Mouse (Mus musculus): ENCODE measurements around the gene Spata3.
"Not testable (repeated sequence)": the region's sequence is repeated elsewhere in the genome, so short reads cannot be mapped to it uniquely, and the experiment has no call there.

Gene Spata3

DNA sequence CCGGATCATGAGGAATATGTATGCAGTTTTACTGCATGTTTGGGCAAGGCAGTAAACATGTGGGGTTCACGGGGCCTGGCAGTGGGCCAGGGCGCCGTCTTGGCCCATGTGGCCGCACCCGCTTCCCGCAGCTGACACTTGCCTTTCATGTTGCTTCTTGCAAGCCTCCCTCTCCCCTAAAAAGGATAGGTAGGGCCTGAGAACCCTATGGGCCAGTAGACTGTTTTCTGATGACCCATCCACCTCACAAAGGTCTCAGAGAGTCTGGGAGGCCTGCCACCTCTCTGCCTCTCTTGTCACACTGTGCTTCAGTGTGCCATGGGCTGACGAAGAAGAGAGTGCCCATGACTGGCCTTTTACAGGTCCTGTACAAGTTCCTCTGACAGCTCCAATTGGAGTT, at the start of gene Spata3:
TSS of gene Spata3 (plus strand) at position 301 of the 400 bp plus-strand sequence.
- DNase-seq, result no peak

DNA sequence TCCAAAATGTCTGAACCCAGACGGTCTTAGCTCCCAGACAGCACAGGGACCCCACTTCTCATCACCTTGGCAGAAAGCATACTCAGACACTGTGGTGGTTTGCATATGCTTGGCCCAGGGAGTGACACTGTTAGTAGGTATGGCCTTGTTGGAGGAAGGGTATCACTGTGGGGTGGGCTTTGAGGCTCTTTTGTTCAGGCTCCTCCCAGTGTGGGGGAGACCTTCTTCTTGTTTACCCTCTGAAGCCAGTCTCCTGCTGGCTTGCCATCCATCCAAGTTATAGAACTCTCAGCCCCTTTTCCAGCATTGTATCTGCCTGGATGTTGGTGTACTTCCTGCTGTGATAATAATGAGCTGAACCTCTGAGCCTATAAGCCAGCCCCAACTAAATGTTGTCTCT, 47.5 kb upstream of the Spata3 start:
- no peak for DNase-seq

DNA sequence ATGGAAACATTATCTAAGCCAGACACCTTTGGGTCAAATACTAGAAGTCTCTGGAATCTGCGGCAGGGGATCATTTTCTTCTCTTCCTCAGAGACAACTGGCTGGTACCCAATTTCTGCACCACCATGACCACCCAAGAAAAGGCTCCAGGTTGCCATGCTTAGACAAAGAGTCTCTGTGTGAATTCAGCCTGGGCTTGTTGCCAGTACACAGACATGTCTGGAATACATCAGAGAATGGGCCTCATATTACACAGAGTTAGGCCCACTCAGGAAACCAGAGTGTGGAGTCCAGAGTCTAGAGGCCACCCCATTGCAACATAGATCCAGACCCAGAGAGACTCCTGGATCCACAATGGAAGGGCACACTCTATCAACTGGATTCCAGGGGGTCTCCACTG, 47.1 kb upstream of the Spata3 start:
- peak; percentile 59 for DNase-seq

DNA sequence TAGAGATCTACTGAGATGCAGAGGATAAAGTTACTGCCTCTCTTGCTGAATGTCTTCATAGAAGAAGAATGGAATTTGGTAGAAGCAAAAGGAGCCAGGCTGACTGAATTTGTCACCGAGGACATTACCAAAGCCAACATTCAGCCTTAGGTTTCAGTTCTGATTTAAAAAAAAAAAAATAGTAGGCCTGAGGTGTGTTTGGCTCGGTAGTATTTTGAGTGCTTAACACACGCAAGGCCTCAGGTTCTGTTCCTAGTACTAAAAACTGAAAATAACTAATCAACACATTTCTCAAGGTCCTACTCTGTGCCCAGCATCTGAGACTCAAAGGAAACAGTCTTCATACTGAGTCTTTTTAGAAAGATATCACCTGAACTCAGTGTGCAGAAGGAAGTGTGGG, 45.5 kb upstream of the Spata3 start:
- DNase-seq, result no peak

DNA sequence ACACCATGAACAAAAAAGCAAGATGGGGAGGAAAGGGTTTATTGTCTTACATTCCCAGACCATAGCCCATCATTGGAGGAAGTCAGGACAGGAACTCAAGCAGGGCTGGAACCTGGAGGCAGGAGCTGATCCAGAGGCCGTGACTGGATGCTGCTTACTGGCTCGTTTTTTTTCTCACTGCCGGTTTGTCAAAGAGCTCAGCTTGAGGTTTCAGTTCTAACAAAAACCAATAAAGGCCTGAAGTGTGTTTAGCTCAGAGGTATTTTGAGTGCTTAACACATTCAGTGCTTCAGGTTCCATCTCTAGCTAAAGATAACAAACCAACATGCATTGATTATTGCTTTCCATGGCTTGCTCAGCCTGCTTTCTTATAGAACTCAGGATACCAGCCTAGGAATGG, 44.3 kb upstream of the Spata3 start:
- no peak for DNase-seq

DNA sequence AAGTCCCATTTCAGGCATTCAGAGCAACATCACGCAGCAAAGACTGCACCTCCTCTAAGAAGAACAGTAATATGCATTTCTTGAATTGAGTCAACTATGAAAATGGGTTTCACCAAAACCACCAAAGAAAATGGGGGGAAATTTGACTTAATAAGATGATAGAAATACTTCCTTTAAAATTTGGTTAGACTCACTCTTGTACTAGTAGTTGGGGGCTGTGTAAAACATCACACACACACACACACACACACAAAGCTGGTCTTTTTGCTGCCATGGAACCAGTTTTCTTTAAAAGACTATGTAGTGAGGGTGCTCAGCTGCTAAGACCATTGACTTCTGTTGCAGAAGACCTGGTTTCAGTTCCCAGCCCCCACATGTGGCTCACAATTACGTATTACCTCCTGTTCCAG, 43.1 kb upstream of the Spata3 start:
- no peak for DNase-seq

DNA sequence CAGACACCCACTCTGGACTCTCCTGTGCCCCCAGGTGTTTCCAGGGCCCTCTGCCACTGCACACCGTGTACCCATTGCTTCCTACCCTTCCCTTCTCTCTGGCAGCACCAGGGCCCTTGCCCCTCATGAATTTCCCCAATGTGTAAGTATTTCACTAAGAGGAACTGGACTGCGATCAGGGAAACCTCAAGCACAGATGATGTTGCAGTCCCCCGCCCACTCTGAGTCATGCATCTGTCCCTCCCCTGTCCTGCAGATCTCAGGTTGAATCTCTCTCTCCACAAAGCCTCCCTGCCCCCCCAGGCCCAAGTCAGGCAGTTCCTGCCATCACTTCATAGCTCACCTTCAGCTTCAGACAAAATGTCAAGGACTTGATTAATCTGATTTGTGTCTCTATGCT, 38.9 kb upstream of the Spata3 start:
- DNase-seq, result no peak

DNA sequence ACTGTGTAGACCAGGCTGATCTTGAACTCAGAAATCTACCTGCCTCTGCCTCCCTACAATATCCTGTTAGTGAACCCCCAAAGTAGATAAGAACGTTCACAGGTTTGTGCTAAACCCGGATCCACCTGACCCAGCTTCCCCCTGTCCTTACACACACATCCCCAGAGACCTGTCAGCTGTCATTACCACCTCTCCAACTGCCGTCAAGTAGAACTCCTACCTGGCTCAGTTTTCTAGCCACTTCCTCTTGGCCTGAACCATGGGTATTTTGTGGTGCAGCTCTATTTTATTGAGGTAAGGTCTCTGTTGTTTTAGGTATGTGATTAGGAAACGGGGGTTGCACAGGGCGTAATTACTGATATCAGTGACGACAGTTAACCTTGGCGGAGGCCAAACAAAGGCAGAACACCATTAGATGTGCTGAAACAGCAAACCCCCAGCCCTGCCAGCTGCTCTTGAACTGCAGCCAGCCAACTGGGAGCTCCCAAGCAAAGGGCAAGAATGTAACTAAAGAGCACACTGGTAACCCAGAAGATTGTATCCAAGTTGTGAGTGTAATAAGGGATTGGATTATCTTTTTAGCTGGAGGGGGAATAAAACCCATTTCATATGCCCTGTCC, 34.8 kb upstream of the Spata3 start:
- no peak for DNase-seq

DNA sequence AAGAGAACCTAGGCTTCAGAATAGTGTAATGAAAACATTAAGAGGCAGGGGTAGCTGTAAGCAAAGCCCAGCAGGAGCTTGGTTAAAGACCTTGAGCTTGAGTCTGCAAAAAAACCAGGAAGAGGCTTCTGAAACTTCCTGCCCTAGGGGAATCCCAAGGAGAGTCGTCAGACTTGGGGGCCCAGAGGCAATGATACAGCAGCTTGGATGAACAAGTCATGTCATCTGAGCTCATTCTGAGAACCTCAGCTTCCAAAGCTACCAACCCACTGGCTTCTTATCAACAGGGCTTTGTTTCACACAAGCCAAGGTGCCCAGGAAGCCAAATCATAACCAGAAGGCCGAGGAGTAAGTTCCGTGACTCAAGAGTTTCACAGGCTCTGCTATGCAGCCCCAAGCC, 30.8 kb upstream of the Spata3 start:
- DNase-seq, result no peak

DNA sequence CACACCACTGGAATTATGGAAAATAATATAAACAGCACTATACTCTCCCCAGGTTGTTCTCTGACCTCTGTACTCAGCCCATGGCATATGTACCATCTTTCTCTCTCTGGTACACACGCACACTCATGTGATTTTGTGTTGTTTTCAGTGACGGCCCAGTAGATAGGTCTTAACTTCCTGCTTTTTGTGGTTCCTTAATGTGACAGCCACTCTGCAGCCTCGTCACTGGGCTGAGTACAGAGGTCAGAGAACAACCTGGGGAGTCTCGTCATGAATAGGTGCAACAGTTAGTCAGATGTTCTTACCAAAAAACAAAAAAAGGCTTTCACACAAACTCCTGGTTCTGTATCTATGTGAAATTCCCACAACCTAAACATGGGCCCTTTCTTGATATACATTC, 28.3 kb upstream of the Spata3 start:
- no peak for DNase-seq

DNA sequence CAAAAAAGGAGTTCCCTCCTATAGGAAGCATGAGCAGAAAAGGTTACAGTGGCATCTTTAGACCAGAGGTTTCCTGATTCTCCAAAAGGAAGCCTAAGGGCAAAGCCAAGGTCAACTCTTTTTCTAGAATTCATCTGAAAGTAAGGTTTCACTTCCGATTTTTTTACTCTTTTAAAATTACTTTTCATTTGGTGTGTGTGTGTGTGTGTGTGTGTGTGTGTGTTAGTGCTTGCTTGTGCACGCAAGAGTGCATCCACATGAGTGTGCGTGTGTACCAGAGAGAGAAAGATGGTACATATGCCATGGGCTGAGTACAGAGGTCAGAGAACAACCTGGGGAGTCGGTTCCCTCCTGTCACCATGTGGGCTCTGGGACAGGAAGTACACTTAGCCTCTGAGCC, 27.7 kb upstream of the Spata3 start:
- DNase-seq, result not testable (repeated sequence)

DNA sequence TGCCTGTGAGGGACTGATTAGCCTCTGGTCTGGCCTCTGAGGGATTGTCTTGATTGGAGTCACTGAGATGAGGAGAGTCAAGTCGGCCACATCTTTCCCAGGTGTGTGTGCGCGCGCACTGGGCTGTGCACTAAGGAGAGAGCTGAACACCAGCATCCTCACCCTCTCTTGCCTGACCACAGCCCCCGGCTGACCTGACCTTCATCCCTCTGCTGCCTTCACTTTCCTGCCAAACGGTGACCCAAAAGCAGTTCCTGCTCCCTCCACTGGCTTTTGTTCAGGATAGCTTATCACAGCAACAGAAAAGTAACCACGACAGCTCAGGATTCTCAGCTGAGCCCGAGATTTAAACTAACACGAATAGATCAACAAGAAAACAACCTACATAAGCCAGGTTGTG, 24.4 kb upstream of the Spata3 start:
- DNase-seq, result no peak

DNA sequence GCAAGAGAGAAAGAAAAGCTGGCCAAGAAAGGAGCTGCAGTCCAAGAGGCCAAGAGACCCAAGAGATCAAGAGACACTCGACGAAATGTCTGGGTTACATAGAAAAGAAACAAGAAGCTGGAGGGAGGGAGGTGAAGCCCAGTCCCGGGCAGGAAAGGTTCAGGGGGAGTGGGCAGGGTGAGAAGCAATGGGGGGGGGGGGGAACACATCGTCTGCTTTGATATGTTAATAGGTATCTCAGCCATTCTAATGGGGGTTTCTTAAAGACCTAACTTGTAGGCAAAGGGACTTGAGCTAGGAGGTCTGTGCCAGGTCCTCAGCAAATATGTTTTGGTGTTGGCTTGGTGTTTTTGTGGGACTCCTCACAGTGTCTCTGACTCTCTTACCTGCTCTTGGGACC, 23.1 kb upstream of the Spata3 start:
- no peak for DNase-seq

DNA sequence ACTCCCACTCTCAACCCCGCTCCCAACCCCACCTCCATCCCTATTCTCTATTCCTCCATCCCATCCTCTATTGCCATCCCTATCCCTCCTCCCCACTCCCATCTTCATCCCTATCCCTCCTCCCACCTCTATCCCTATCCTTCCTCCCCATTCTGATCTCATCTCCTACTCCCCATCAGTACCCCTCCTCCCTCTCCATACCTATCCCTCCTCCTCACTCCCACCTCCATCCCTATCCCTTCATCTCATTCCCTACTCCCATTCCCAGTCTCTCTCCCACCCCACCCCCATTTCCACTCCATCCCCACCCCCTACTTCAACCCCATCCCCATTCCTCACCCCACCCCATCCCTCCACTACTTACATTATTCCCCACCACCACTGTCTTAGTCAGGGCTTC, 19.4 kb upstream of the Spata3 start:
- DNase-seq, result no peak

DNA sequence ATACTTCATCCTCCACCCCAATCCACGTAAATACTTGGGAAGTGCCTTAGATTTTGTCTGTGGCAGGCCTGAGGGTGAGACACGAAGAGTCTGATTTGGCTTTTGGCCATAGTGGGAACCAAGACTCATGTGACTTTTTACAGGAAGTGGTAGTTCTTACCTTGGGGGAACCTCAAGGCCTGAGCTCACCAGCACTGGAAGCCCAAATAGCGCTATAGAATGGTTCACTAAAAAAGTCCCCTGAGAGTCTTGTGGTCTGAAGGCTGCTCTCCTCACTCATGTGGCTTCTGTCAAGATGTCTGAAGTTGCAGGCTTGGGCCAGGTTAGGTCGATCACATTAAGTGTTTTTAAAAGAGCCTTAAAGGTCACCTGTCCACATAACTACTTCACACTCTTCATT, 18.6 kb upstream of the Spata3 start:
- DNase-seq, result no peak

DNA sequence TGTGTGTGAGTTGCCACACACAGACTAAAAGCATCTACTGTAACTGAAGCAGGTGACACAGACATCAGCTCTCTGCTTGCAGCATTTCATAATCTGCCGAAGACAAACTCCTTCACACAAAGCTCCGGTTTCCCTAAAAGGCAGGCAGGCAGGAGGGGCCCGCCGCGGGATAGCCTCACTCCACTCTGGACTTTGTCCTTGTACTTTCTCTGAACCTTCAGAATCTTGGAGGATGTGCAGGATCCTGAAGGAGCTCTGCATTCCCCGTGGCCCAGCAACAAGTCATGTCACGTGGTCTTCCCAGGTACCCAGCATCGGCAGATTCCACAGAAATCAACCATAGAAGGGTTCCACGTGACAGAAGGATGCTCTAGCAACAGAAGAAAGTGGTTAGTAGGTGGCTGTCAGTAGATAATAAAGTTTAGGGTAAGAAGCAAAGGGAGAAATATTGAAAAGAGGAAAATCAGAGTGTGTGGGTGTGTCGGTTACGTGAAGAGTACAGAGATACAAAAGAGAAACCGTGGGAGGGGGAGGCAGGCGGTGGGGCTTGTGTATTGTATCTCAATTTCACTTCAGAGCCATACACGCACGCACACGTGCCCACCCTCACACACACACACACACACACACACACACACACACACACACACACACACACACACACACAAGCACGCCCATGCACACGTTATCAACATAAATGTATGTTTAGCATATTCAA, 16.6 kb upstream of the Spata3 start:
- DNase-seq, result no peak

DNA sequence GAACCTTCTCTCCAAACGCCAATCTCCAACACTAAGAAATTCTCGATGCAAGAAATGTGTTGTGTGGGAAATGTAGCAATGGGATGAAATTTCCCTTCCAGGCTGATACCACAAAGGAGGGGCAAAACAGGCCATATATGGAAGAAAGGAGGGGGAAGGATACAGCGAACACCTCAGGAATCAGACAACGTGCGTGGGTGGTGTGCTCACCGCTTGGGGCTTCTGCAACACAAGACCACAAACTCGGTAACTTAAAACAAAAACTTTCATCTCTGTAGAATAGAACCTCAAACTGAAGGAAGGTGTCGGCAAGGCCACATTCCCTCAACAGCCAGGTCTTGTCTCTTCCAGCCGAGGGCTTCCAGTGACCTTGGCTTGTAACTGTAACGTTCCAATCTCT, 11.1 kb upstream of the Spata3 start:
- DNase-seq, result no peak

DNA sequence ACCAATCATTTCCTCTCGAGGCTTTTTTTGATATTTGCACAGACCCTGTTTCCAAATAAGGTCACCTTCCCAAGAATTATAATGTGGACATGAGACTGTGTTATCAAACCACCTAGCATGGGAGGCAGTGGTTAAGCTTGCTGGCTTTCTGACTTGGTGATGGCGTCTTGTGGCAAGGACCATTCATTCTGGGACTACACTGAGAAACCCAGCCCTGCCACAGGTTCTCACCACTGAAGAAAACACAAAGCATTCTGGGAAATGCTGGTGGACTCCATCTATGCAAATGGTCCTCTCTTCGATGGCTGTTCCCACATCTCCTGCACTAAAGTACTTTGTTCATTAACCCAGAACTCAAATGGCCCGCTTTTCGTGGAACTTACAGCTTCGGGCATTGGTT, 10.6 kb upstream of the Spata3 start:
- DNase-seq, result no peak

DNA sequence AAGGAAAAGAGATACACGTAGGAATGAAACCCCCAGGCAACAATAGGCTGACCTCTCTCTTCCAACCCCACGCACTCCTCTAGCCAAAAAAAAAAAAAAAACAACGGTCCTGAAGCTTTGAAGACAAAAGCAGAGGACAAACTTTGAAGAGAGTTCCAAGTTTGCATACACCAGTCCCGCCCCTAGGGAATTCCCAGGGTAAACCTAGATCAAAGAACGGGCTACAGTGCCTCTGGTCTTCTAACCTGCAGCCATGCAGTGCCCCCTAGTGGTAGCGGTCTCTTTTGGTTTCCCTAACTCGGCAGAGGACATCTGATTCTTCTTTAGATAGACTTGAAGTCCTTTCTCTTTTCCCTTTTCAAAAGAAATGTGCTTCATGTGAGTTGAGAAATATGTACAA, 8.8 kb upstream of the Spata3 start:
- DNase-seq, result peak; percentile 76

DNA sequence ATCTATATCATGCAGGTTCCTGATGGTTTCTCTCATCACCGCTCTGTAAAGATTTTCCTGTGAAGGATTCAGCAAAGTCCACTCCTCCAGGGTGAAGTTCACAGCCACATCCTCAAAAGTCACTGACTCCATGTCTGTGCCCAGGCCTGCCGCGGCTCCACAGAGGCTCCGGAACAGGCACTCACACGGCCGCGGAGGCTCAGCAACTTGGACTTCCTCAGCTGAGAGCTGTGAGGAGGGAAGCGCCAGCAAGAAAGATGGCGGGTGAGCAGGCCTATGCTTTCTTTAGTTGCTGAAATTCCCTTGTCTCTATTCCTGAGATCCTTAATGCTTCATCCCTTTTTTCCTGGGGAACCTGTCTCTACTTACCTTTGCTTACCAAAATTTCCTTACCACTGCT, 858 bp upstream of the Spata3 start:
- not testable (repeated sequence) for DNase-seq

DNA sequence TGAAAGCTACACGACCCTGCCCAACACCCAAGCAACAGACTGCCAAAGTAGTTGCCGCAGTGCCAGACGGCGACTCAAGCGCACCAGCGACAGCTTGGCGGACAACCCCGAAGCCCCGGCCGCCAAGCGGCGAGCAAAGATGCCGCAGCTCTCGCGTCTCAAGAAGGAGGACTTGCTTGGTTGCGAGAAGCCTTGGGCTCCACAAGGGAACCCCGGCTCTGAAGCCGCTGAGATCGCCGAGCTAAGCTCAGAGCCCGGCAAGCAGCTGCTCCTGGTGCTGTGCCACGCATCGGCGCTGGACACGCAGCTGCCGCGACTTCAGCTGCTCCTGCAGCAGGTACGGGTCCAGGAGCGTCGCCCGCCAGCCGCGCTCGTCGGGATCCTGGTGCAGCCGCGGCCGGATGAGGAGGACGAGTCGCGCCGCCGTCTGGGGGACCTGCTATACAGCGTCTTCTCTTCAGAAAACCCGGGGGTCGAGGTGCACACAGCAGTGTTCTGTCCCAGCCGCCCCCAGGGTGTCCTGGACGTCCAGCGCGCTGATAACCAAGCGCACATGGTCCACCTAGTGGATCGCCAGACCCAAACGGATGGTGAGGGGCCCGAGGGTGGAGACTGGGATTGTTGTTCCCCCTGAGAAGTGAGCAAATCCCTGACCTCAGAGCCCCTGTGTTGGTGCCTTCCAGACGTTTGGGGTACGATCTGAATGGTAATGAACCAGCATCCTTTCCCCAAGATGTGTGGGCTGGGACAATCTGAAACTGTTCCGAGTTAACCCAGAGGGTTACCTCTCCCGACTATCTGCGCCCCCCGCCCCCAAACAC, 1.8 kb downstream of the Spata3 start:
- DNase-seq, result peak; percentile 45

DNA sequence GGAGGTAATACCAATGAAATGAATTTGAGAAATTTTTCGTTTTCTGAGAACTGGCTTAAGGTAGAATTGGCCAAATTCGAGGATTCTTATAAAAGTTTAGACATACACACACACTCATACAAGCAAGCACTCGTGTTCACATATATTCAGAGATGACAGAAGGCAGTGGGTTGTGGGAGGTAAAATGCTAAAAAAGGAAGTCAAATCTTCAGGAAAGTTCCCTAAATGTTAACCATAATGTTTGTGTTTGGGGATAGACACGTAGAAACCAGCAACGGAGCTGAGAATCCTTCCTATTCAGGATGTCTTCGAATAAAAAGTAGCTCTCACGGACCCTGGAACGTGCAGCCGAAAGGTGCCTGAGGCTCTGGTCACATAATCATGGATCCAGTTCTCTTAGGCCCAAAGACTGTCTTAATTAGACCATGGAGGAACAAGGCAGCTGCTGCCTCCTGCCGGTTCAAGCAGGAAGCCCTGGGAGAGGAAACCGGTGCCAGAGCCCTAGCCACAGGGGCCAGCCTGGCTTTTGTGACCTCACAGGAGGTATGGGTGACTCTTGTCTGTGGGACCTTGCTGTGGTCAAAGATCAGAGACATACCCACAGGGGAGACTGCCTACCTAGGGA, 4.9 kb downstream of the Spata3 start:
- no peak for DNase-seq

DNA sequence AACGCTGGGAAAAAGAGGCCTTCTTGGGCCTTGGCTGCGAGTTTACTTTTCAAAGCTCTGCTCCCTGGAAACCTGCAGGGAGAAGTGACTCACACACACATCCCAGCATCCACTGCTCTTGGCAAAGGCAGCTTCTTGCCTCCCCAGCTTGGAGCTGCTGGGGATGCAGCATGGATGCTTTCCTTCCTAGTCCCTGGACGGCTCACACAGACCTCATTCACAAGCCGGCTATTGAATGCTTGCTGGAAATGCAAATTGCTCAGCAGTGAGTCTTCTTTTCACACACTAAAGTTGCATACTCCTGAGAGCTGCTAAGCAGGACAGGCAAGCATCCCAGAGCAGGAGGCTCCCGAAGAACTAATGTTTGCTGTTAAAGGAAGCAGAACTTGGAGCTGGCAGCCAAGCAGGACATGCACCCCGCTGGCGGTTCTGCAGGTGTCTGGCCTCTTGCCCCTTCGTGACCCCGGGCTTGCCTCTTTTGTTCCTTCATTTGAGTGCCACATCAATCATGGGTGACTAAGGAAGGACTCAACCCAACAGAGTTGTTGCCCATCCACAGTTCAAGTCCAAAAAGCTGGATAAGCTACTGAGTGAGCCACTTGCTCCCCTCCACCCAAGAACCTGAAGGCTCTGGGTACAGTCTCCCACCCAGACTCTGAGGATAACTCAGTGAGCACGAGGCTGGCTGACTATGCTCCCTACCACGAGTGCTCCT, 15.8 kb downstream of the Spata3 start:
- peak; percentile 88 for DNase-seq
